Mouse (Mus musculus) ES-Bruce4 (cell line): ENCODE data around the gene Prr22.

Source experiments
- CTCF ChIP-seq: IDR thresholded peaks from one replicate; pipeline ENCODE4 v1.8.1; 2011; ENCODE audit warnings: low read depth, low read length
- POLR2A ChIP-seq: IDR thresholded peaks from one replicate; pipeline ENCODE4 v1.8.1; 2011; ENCODE audit warnings: low read length; ENCODE audit not compliant: insufficient read depth

- TF ChIP-seq CTCF = no peak
- TF ChIP-seq POLR2A = no peak
Observed at GRCm38 (mm10) chr17:56780291-56780978, 10.4 kb downstream of the Prr22 start.
